Mouse (Mus musculus) embryonic facial prominence, embryonic 14.5 days (tissue): Measurements from ENCODE around the gene Map1lc3a. TPM values are rescaled to one million over a fixed set of nuclear protein-coding genes. Genes with fewer than 3 reads are reported as not detected.

Experiments used
- polyA plus RNA-seq: library from polyadenylated mRNA; unstranded; fragments of >200 nt; fragmentation: Nextera tagmentation; extraction: Ambion mirVana; gene quantifications from 2 replicates; pipeline ENCODE4 v1.2.1, GENCODE M21; 2014

Gene Map1lc3a
- polyA plus RNA-seq, 1 experiment from 2014 or later: 241 TPM

Other genes starting within 250 kb of the Map1lc3a start
- 63.4 and 70.1 TPM in 2 replicates for gene Ahcy, start 201.8 kb upstream of the Map1lc3a start, polyA plus RNA-seq
- gene Itch, start 142.8 kb upstream of the Map1lc3a start, polyA plus RNA-seq: 45.4 and 48.8 TPM in 2 replicates
- gene Dynlrb1, start 39.8 kb upstream of the Map1lc3a start, polyA plus RNA-seq: 453 and 460 TPM in 2 replicates
- 43.7 and 47.9 TPM in 2 replicates for gene Pigu, start 81.1 kb downstream of the Map1lc3a start, polyA plus RNA-seq
- gene Trp53inp2, start 104.8 kb downstream of the Map1lc3a start, polyA plus RNA-seq: 25.9 and 29.2 TPM in 2 replicates
- gene Ncoa6, start 197.6 kb downstream of the Map1lc3a start, polyA plus RNA-seq: 23.0 and 27.4 TPM in 2 replicates
- 15.3 and 15.8 TPM in 2 replicates for gene Acss2, start 241.7 kb downstream of the Map1lc3a start, polyA plus RNA-seq
- gene Ggt7, start 241.9 kb downstream of the Map1lc3a start, polyA plus RNA-seq: 6.1 and 8.7 TPM in 2 replicates